In the genomic region with DNA sequence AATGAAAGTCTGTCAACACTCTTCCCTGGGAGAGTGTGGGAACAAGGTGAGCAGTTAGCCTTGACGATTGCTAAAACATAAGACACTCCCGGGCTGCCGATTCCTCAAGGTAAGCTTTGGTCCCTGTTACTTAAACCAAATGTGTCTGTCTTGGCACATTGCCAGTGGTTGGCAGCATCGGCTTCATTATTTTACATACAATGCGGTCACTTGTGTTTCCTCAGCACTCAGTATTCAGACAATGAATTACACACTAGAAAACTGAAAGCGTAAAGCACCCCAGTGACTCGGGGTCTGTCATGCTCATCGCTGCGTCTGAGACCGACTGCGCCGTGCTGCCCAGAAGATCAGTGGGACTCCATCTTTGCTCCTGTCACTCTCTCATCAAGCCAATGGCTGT, we compare ENCODE assay signal across 12 mouse cellular contexts.
DNase-seq lines count a peak whose midpoint lies in the region; ATAC-seq and TF ChIP-seq lines count a peak whose summit lies in the region.
"Had no signal": no experiment of that assay in that cellular context is flagged by ENCODE, and none has a peak within 500 bp of the region (broad histone marks: within the 10 kb centered on the region; RNA-seq: fewer than 3 reads in every experiment).

No protein-coding gene starts in this region.

- 51% methylated on average over 12 of the region's 12 CpGs for WGBS in forebrain, embryonic 14.5 days
- 57% methylated on average over 12 of the region's 12 CpGs for WGBS in olfactory bulb, adult 2 months

- 0 out of 2 replicates have a peak overlapping the region, but pooled peaks have one; percentile 5 for H3K27ac ChIP-seq in forebrain, embryonic 14.5 days (ENCODE audit: low read depth, low read length)
- no peak overlapping the region for H3K27ac ChIP-seq in olfactory bulb, adult 2 months (ENCODE audit: insufficient read depth, low read depth, low read length)
- H3K27ac ChIP-seq: embryonic facial prominence, embryonic 13.5 days; heart, embryonic 15.5 days; limb, embryonic 15.5 days had no signal

- no peak for TF ChIP-seq CTCF in olfactory bulb, adult 2 months (IDR thresholded peaks at IDR 0.05; ENCODE audit: insufficient read depth, low read depth, low read length)

- TF ChIP-seq POLR2A in olfactory bulb, adult 2 months (IDR thresholded peaks at IDR 0.05; ENCODE audit: insufficient read depth, low read depth, low read length): no peak

- no peaks in the 10 kb centered on the region for H3K9me3 ChIP-seq in forebrain, embryonic 14.5 days (replicated peaks; ENCODE audit: control insufficient read depth, low read length)
- H3K9me3 ChIP-seq: embryonic facial prominence, embryonic 13.5 days; heart, embryonic 15.5 days; limb, embryonic 15.5 days had no signal

- H3K9ac ChIP-seq in forebrain, embryonic 14.5 days (ENCODE audit: low read length): 0 out of 2 replicates have a peak overlapping the region, but pooled peaks have one; percentile 29
- H3K9ac ChIP-seq: embryonic facial prominence, embryonic 13.5 days; heart, embryonic 15.5 days; limb, embryonic 15.5 days had no signal

- no peak for DNase-seq in frontal cortex, postnatal 10 days (ENCODE audit: low spot score in 2 of 2)
- DNase-seq in forebrain, embryonic 14.5 days (ENCODE audit: low spot score): peak; percentile 68
- peak; percentile 19 to 28 for DNase-seq in layer of hippocampus, postnatal 25 days (ENCODE audit: extremely low spot score in 1 of 2, low spot score in 1 of 2)
- no peak for DNase-seq in adrenal gland, postnatal 10 days
- DNase-seq in kidney, postnatal 36 days: no peak
- no peak for DNase-seq in thymus, postnatal 10 days (ENCODE audit: low spot score in 2 of 2)
- DNase-seq: thymus, adult 18-20 months had no signal

- peak; percentile 83 for ATAC-seq in frontal cortex, adult (ENCODE audit: low TSS enrichment)
- ATAC-seq in forebrain, embryonic 14.5 days: peak; percentile 79

- H3K36me3 ChIP-seq in forebrain, embryonic 14.5 days (ENCODE audit: control insufficient read depth, insufficient read depth, low read length): no peaks in the 10 kb centered on the region
- H3K36me3 ChIP-seq: embryonic facial prominence, embryonic 13.5 days; heart, embryonic 15.5 days; limb, embryonic 15.5 days had no signal

- peak overlapping the region; percentile 11; the same call in 1 of the 2 replicates for H3K4me3 ChIP-seq in forebrain, embryonic 14.5 days (ENCODE audit: low read depth, low read length)
- peak overlapping the region; percentile 4; the same call in 1 of the 2 replicates for H3K4me3 ChIP-seq in olfactory bulb, adult 2 months (ENCODE audit: insufficient read depth, low read depth, low read length)
- H3K4me3 ChIP-seq: embryonic facial prominence, embryonic 13.5 days; heart, embryonic 15.5 days; limb, embryonic 15.5 days had no signal

- peak overlapping the region; percentile 40 for H3K4me2 ChIP-seq in forebrain, embryonic 14.5 days (ENCODE audit: low read length)
- H3K4me2 ChIP-seq: embryonic facial prominence, embryonic 13.5 days; heart, embryonic 15.5 days; limb, embryonic 15.5 days had no signal

- no peaks in the 10 kb centered on the region for H3K4me1 ChIP-seq in forebrain, embryonic 14.5 days (ENCODE audit: control insufficient read depth, insufficient read depth, low read length)
- H3K4me1 ChIP-seq in olfactory bulb, adult 2 months (ENCODE audit: control insufficient read depth, insufficient read depth, low read length): no peaks in the 10 kb centered on the region
- H3K4me1 ChIP-seq: embryonic facial prominence, embryonic 13.5 days; heart, embryonic 15.5 days; limb, embryonic 15.5 days had no signal

- H3K27me3 ChIP-seq in forebrain, embryonic 14.5 days (replicated peaks; ENCODE audit: control insufficient read depth, insufficient read depth, low read length): no peaks in the 10 kb centered on the region
- H3K27me3 ChIP-seq: embryonic facial prominence, embryonic 13.5 days; heart, embryonic 15.5 days; limb, embryonic 15.5 days had no signal

Comparison
In these comparisons a context has a peak if more than half of its experiments do, and no peak if none do; other contexts are left out.
1. DNase-seq: peak in forebrain, embryonic 14.5 days (single experiment) and layer of hippocampus, postnatal 25 days (2 of 2); none in frontal cortex, postnatal 10 days (0 of 2), adrenal gland, postnatal 10 days (single experiment), kidney, postnatal 36 days (0 of 2) and thymus, postnatal 10 days (0 of 2).